Mouse (Mus musculus): ENCODE results near the gene Sh3tc1. TPM values are rescaled to one million over a fixed set of nuclear protein-coding genes. Genes with fewer than 3 reads are reported as not detected.

Sh3tc1 gene
- polyA plus RNA-seq, 1 experiment from 2014 or later, result 3.2 TPM

GRCm38 (mm10) chr5:35740716-35741115 is 929 bp upstream of the Sh3tc1 start:
- no peak for ATAC-seq (ENCODE audit: low FRiP score, low TSS enrichment)
- H3K36me3 ChIP-seq (ENCODE audit: control insufficient read depth, insufficient read depth, low read length), result no peaks in the 10 kb centered on the region
- 26% methylated on average over 10 of the region's 10 CpGs for WGBS

GRCm38 (mm10) chr5:35739005-35739404 is 782 bp downstream of the Sh3tc1 start:
- H3K27me3 ChIP-seq (ENCODE audit: control insufficient read depth, insufficient read depth, low read length), result no peaks in the 10 kb centered on the region
- no peak overlapping the region for H3K9ac ChIP-seq (ENCODE audit: low read length)
- no peaks in the 10 kb centered on the region for H3K36me3 ChIP-seq (ENCODE audit: control insufficient read depth, insufficient read depth, low read length)
- 0 out of 2 replicates have a peak overlapping the region, but pooled peaks have one; percentile 0 for H3K4me2 ChIP-seq (replicated peaks; ENCODE audit: low read depth)
- ATAC-seq (ENCODE audit: low FRiP score, low TSS enrichment) (no peak), DNase-seq (ENCODE audit: low spot score) (no peak)
- H3K4me1 ChIP-seq (replicated peaks; ENCODE audit: control insufficient read depth, insufficient read depth), result peaks cover 3% of the 10 kb centered on the region; the same call in 1 of the 2 replicates
- H3K4me3 ChIP-seq (ENCODE audit: low read depth, low read length), result no peak overlapping the region
- peak overlapping the region; percentile 79; the same call in 1 of the 2 replicates for H3K27ac ChIP-seq (replicated peaks)
- WGBS, result 66% methylated on average over 2 of the region's 2 CpGs
- no peak for TF ChIP-seq EP300 (optimal IDR thresholded peaks at IDR 0.05)
- TF ChIP-seq CTCF (IDR thresholded peaks at IDR 0.05; ENCODE audit: low read depth), result no peak
- no peaks in the 10 kb centered on the region for H3K9me3 ChIP-seq (ENCODE audit: control insufficient read depth, low read length)

More at GRCm38 (mm10) chr5:35740716-35741115, 929 bp upstream of the Sh3tc1 start:
- peak; percentile 47 for DNase-seq (ENCODE audit: low spot score)
- Histone ChIP-seq H3K27me3 (ENCODE audit: control insufficient read depth, insufficient read depth, low read length) (no peaks in the 10 kb centered on the region), H3K27ac (replicated peaks) (peak overlapping the region; percentile 79; the same call in 1 of the 2 replicates), H3K9me3 (ENCODE audit: control insufficient read depth, low read length) (no peaks in the 10 kb centered on the region), H3K4me3 (ENCODE audit: low read depth, low read length) (no peak overlapping the region), H3K9ac (ENCODE audit: low read length) (no peak overlapping the region), H3K4me2 (replicated peaks; ENCODE audit: low read depth) (no peak overlapping the region), H3K4me1 (replicated peaks; ENCODE audit: control insufficient read depth, insufficient read depth) (peaks cover 3% of the 10 kb centered on the region; the same call in 1 of the 2 replicates)
- TF ChIP-seq EP300 (optimal IDR thresholded peaks at IDR 0.05) (no peak), CTCF (IDR thresholded peaks at IDR 0.05; ENCODE audit: low read depth) (no peak)

- no peak overlapping the region for H3K4me2 ChIP-seq (replicated peaks; ENCODE audit: low read depth)
- H3K36me3 ChIP-seq (ENCODE audit: control insufficient read depth, insufficient read depth, low read length), result no peaks in the 10 kb centered on the region
- DNase-seq (ENCODE audit: low spot score), result peak; percentile 65
- H3K4me1 ChIP-seq (replicated peaks; ENCODE audit: control insufficient read depth, insufficient read depth), result peaks cover 3% of the 10 kb centered on the region; the same call in 1 of the 2 replicates
- H3K9me3 ChIP-seq (ENCODE audit: control insufficient read depth, low read length), result no peaks in the 10 kb centered on the region
- TF ChIP-seq EP300 (optimal IDR thresholded peaks at IDR 0.05) (no peak), CTCF (IDR thresholded peaks at IDR 0.05; ENCODE audit: low read depth) (no peak; the same call in 1 of the 2 replicates)
- WGBS, result 54% methylated on average over 20 of the region's 20 CpGs
- no peaks in the 10 kb centered on the region for H3K27me3 ChIP-seq (ENCODE audit: control insufficient read depth, insufficient read depth, low read length)
- no peak overlapping the region for H3K4me3 ChIP-seq (ENCODE audit: low read depth, low read length)
- no peak overlapping the region for H3K27ac ChIP-seq (replicated peaks)
- H3K9ac ChIP-seq (ENCODE audit: low read length), result no peak overlapping the region
- ATAC-seq (ENCODE audit: low FRiP score, low TSS enrichment), result 0 out of 2 replicates have a peak, but pooled peaks have one; percentile 27
Observed at GRCm38 (mm10) chr5:35737231-35737901, 2.4 kb downstream of the Sh3tc1 start.

GRCm38 (mm10) chr5:35733523-35733922 is 6.3 kb downstream of the Sh3tc1 start:
- TF ChIP-seq CTCF (IDR thresholded peaks at IDR 0.05; ENCODE audit: low read depth) (no peak), EP300 (optimal IDR thresholded peaks at IDR 0.05) (no peak)
- no peak for DNase-seq (ENCODE audit: low spot score)
- Histone ChIP-seq H3K4me1 (replicated peaks; ENCODE audit: control insufficient read depth, insufficient read depth) (no peaks in the 10 kb centered on the region), H3K27me3 (ENCODE audit: control insufficient read depth, insufficient read depth, low read length) (no peaks in the 10 kb centered on the region), H3K9me3 (ENCODE audit: control insufficient read depth, low read length) (no peaks in the 10 kb centered on the region), H3K4me3 (ENCODE audit: low read depth, low read length) (no peak overlapping the region), H3K4me2 (replicated peaks; ENCODE audit: low read depth) (no peak overlapping the region), H3K36me3 (ENCODE audit: control insufficient read depth, insufficient read depth, low read length) (no peaks in the 10 kb centered on the region), H3K9ac (ENCODE audit: low read length) (no peak overlapping the region), H3K27ac (replicated peaks) (no peak overlapping the region)
- no peak for ATAC-seq (ENCODE audit: low FRiP score, low TSS enrichment)
- 73% methylated on average over 2 of the region's 2 CpGs for WGBS

- TF ChIP-seq CTCF (IDR thresholded peaks at IDR 0.05; ENCODE audit: low read depth) (no peak), EP300 (optimal IDR thresholded peaks at IDR 0.05) (no peak)
- Histone ChIP-seq H3K9ac (ENCODE audit: low read length) (no peak overlapping the region), H3K27ac (replicated peaks) (no peak overlapping the region), H3K9me3 (ENCODE audit: control insufficient read depth, low read length) (no peaks in the 10 kb centered on the region), H3K4me1 (replicated peaks; ENCODE audit: control insufficient read depth, insufficient read depth) (no peaks in the 10 kb centered on the region), H3K36me3 (ENCODE audit: control insufficient read depth, insufficient read depth, low read length) (no peaks in the 10 kb centered on the region), H3K27me3 (ENCODE audit: control insufficient read depth, insufficient read depth, low read length) (no peaks in the 10 kb centered on the region), H3K4me2 (replicated peaks; ENCODE audit: low read depth) (no peak overlapping the region), H3K4me3 (ENCODE audit: low read depth, low read length) (no peak overlapping the region)
- no peak for ATAC-seq (ENCODE audit: low FRiP score, low TSS enrichment)
- WGBS, result 79% methylated on average over 4 of the region's 4 CpGs
- DNase-seq (ENCODE audit: low spot score), result no peak
Observed at GRCm38 (mm10) chr5:35731006-35731405, 8.8 kb downstream of the Sh3tc1 start.

GRCm38 (mm10) chr5:35730552-35730951 is 9.2 kb downstream of the Sh3tc1 start:
- H3K4me2 ChIP-seq (replicated peaks; ENCODE audit: low read depth), result no peak overlapping the region
- no peak overlapping the region for H3K27ac ChIP-seq (replicated peaks)
- DNase-seq (ENCODE audit: low spot score) (no peak), ATAC-seq (ENCODE audit: low FRiP score, low TSS enrichment) (no peak)
- no peak overlapping the region for H3K4me3 ChIP-seq (ENCODE audit: low read depth, low read length)
- no peak for TF ChIP-seq EP300 (optimal IDR thresholded peaks at IDR 0.05)
- TF ChIP-seq CTCF (IDR thresholded peaks at IDR 0.05; ENCODE audit: low read depth), result no peak
- no peaks in the 10 kb centered on the region for H3K9me3 ChIP-seq (ENCODE audit: control insufficient read depth, low read length)
- no peaks in the 10 kb centered on the region for H3K36me3 ChIP-seq (ENCODE audit: control insufficient read depth, insufficient read depth, low read length)
- H3K4me1 ChIP-seq (replicated peaks; ENCODE audit: control insufficient read depth, insufficient read depth), result no peaks in the 10 kb centered on the region
- H3K27me3 ChIP-seq (ENCODE audit: control insufficient read depth, insufficient read depth, low read length), result no peaks in the 10 kb centered on the region
- 33% methylated on average over 1 of the region's 1 CpGs for WGBS
- H3K9ac ChIP-seq (ENCODE audit: low read length), result no peak overlapping the region

All from stomach, postnatal 0 days (tissue).